Mouse (Mus musculus): ENCODE measurements at regions not wholly inside any gene's neighbourhood (a gene's known extent, or its start where the extent isn't known, plus 50 kb on each side); places are given as distances from the start of the nearest gene placed in this dataset.
A peak's percentile ranks its signal among the peaks of the same experiment; 100 is the strongest.

DNA sequence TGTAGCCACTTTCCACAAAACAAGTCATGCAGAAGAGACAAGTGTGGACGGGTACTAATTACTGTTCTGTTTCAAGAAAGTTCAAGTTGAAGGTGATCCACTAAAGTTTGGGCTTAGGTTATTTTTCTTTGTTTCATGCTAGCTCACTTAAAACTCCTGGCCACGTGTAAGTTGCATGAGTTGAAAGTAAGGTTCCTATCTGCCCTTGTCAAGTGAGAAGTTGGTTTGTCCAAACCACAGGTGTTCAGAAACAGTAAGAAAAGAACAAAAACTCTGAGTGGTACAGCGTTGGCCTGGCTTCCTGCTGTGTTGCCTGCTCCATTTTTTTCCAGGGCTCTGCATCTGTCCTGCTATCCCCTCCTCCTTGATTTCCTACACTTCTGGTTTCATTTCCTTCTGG is 168.5 kb downstream of the Bcl11a start:
- WGBS: 64% methylated on average over 3 of the region's 3 CpGs
- H3K4me3 ChIP-seq (ENCODE audit: low read depth, low read length): no peak overlapping the region

GRCm38 (mm10) chr11:24247285-24247684 is 169.4 kb downstream of the Bcl11a start:
- Histone ChIP-seq H3K27me3 (ENCODE audit: control insufficient read depth, insufficient read depth, low read length) (no peaks in the 10 kb centered on the region), H3K27ac (ENCODE audit: low read depth, low read length) (no peak overlapping the region), H3K36me3 (ENCODE audit: control insufficient read depth, insufficient read depth, low read length) (no peaks in the 10 kb centered on the region), H3K9me3 (ENCODE audit: control insufficient read depth, low read length) (no peaks in the 10 kb centered on the region), H3K9ac (ENCODE audit: low read length) (no peak overlapping the region), H3K4me2 (ENCODE audit: low read depth, low read length, severe bottlenecking) (no peak overlapping the region), H3K4me3 (ENCODE audit: low read depth, low read length) (no peak overlapping the region), H3K4me1 (replicated peaks; ENCODE audit: control insufficient read depth, insufficient read depth, low read length) (no peaks in the 10 kb centered on the region)
- 92% methylated on average over 4 of the region's 4 CpGs for WGBS
- DNase-seq (ENCODE audit: low spot score): no peak
- ATAC-seq (replicated peaks; ENCODE audit: low FRiP score): no peak

More for the DNA sequence above, 168.5 kb downstream of the Bcl11a start:
- H3K4me2 ChIP-seq (ENCODE audit: low read depth, low read length, severe bottlenecking): no peak overlapping the region
- no peaks in the 10 kb centered on the region for H3K4me1 ChIP-seq (replicated peaks; ENCODE audit: control insufficient read depth, insufficient read depth, low read length)
- H3K9me3 ChIP-seq (ENCODE audit: control insufficient read depth, low read length): no peaks in the 10 kb centered on the region
- no peak overlapping the region for H3K27ac ChIP-seq (ENCODE audit: low read depth, low read length)
- ATAC-seq (replicated peaks; ENCODE audit: low FRiP score) (no peak), DNase-seq (ENCODE audit: low spot score) (no peak)
- H3K36me3 ChIP-seq (ENCODE audit: control insufficient read depth, insufficient read depth, low read length): no peaks in the 10 kb centered on the region
- no peak overlapping the region for H3K9ac ChIP-seq (ENCODE audit: low read length)
- H3K27me3 ChIP-seq (ENCODE audit: control insufficient read depth, insufficient read depth, low read length): no peaks in the 10 kb centered on the region

DNA sequence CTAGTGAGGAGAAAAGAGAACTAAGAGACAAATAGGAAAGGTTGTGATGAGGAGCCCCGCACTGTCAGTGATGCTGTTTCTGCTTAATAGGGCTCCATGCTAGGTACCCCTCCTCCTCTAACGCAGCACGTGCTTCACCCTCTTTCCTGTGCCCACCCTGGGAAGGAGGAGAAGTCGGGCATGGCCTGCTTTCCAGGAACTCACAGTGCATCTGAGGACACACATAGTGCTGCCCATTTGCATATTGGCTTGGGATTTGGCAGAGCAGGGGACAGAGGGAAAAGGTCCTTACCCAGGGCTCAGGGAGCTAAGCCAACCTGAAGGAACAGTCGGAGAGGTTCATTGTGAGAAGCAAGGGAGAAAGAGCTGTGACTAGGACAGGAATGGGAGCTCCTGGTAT is 173.7 kb downstream of the Bcl11a start:
- Histone ChIP-seq H3K9ac (ENCODE audit: low read length) (no peak overlapping the region), H3K4me3 (ENCODE audit: low read depth, low read length) (no peak overlapping the region), H3K27ac (ENCODE audit: low read depth, low read length) (no peak overlapping the region), H3K4me2 (ENCODE audit: low read depth, low read length, severe bottlenecking) (no peak overlapping the region), H3K4me1 (replicated peaks; ENCODE audit: control insufficient read depth, insufficient read depth, low read length) (no peaks in the 10 kb centered on the region), H3K27me3 (ENCODE audit: control insufficient read depth, insufficient read depth, low read length) (no peaks in the 10 kb centered on the region), H3K9me3 (ENCODE audit: control insufficient read depth, low read length) (no peaks in the 10 kb centered on the region), H3K36me3 (ENCODE audit: control insufficient read depth, insufficient read depth, low read length) (no peaks in the 10 kb centered on the region)
- DNase-seq (ENCODE audit: low spot score) (no peak), ATAC-seq (replicated peaks; ENCODE audit: low FRiP score) (no peak)
- 55% methylated on average over 5 of the region's 5 CpGs for WGBS

- Histone ChIP-seq H3K4me2 (ENCODE audit: low read depth, low read length, severe bottlenecking) (no peak overlapping the region), H3K9me3 (ENCODE audit: control insufficient read depth, low read length) (no peaks in the 10 kb centered on the region), H3K9ac (ENCODE audit: low read length) (no peak overlapping the region), H3K4me3 (ENCODE audit: low read depth, low read length) (no peak overlapping the region), H3K27ac (ENCODE audit: low read depth, low read length) (no peak overlapping the region), H3K27me3 (ENCODE audit: control insufficient read depth, insufficient read depth, low read length) (no peaks in the 10 kb centered on the region), H3K36me3 (ENCODE audit: control insufficient read depth, insufficient read depth, low read length) (no peaks in the 10 kb centered on the region), H3K4me1 (replicated peaks; ENCODE audit: control insufficient read depth, insufficient read depth, low read length) (no peaks in the 10 kb centered on the region)
- DNase-seq (ENCODE audit: low spot score) (no peak), ATAC-seq (replicated peaks; ENCODE audit: low FRiP score) (no peak)
- 88% methylated on average over 22 of the region's 22 CpGs for WGBS
Observed at GRCm38 (mm10) chr11:24255201-24256060, 177.6 kb downstream of the Bcl11a start.

DNA sequence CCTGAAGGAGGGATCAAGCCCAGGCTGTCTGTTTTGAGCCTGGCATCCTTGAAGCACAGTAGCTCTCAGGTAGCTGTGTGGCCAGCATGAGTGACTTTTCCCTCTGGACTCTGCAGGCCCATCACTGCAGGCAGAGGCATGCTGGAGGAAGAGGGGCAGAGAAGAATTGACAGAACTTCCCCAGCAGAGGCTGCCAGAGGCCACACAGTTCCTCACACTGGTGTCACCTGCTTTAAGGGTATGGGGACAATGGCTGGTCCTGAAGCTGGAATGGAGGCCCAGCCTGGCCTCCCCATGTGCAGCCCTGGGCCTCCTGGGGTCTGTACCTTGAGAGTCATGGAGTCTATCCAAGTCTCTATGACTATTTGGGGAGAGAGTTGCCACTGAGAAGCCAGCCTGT is 179.9 kb downstream of the Bcl11a start:
- Histone ChIP-seq H3K27ac (ENCODE audit: low read depth, low read length) (no peak overlapping the region), H3K4me3 (ENCODE audit: low read depth, low read length) (no peak overlapping the region), H3K9me3 (ENCODE audit: control insufficient read depth, low read length) (no peaks in the 10 kb centered on the region), H3K27me3 (ENCODE audit: control insufficient read depth, insufficient read depth, low read length) (no peaks in the 10 kb centered on the region), H3K4me1 (replicated peaks; ENCODE audit: control insufficient read depth, insufficient read depth, low read length) (no peaks in the 10 kb centered on the region), H3K9ac (ENCODE audit: low read length) (no peak overlapping the region), H3K4me2 (ENCODE audit: low read depth, low read length, severe bottlenecking) (no peak overlapping the region), H3K36me3 (ENCODE audit: control insufficient read depth, insufficient read depth, low read length) (no peaks in the 10 kb centered on the region)
- no peak for ATAC-seq (replicated peaks; ENCODE audit: low FRiP score)
- no peak for DNase-seq (ENCODE audit: low spot score)

GRCm38 (mm10) chr11:24258340-24258739 is 180.5 kb downstream of the Bcl11a start:
- Histone ChIP-seq H3K4me2 (ENCODE audit: low read depth, low read length, severe bottlenecking) (no peak overlapping the region), H3K27ac (ENCODE audit: low read depth, low read length) (no peak overlapping the region), H3K4me1 (replicated peaks; ENCODE audit: control insufficient read depth, insufficient read depth, low read length) (no peaks in the 10 kb centered on the region), H3K27me3 (ENCODE audit: control insufficient read depth, insufficient read depth, low read length) (no peaks in the 10 kb centered on the region), H3K4me3 (ENCODE audit: low read depth, low read length) (no peak overlapping the region), H3K9ac (ENCODE audit: low read length) (no peak overlapping the region), H3K36me3 (ENCODE audit: control insufficient read depth, insufficient read depth, low read length) (no peaks in the 10 kb centered on the region), H3K9me3 (ENCODE audit: control insufficient read depth, low read length) (no peaks in the 10 kb centered on the region)
- ATAC-seq (replicated peaks; ENCODE audit: low FRiP score) (no peak), DNase-seq (ENCODE audit: low spot score) (no peak)
- whole genome bisulfite sequencing: 78% methylated on average over 6 of the region's 6 CpGs

GRCm38 (mm10) chr11:24259668-24260067 is 181.8 kb downstream of the Bcl11a start:
- no peak overlapping the region for H3K27ac ChIP-seq (ENCODE audit: low read depth, low read length)
- no peak overlapping the region for H3K4me2 ChIP-seq (ENCODE audit: low read depth, low read length, severe bottlenecking)
- no peaks in the 10 kb centered on the region for H3K36me3 ChIP-seq (ENCODE audit: control insufficient read depth, insufficient read depth, low read length)
- H3K4me3 ChIP-seq (ENCODE audit: low read depth, low read length): no peak overlapping the region
- DNase-seq (ENCODE audit: low spot score) (no peak), ATAC-seq (replicated peaks; ENCODE audit: low FRiP score) (no peak)
- WGBS: 88% methylated on average over 2 of the region's 2 CpGs
- no peak overlapping the region for H3K9ac ChIP-seq (ENCODE audit: low read length)
- H3K9me3 ChIP-seq (ENCODE audit: control insufficient read depth, low read length): no peaks in the 10 kb centered on the region
- H3K27me3 ChIP-seq (ENCODE audit: control insufficient read depth, insufficient read depth, low read length): no peaks in the 10 kb centered on the region
- H3K4me1 ChIP-seq (replicated peaks; ENCODE audit: control insufficient read depth, insufficient read depth, low read length): no peaks in the 10 kb centered on the region

DNA sequence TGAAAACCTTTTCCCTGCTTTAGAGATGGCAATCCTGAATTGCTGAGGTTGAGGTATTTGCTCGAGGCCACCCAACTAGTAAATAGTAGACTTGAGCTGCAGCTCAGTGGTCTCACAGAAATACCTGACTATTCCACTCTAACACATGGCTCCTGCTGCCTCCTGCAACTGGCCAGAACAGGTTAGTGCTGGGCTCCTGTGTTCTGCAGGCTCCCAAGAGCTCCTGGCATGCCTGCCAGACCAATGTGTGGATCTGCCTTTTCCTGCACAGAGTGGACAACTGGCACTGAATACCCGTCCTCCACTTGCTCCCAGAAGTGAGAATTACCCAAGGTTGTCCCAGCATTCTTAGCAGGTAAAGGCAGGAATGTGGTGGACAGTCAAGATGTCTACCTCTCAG is 191.2 kb downstream of the Bcl11a start:
- no peak overlapping the region for H3K27ac ChIP-seq (ENCODE audit: low read depth, low read length)
- WGBS: 76% methylated on average over 2 of the region's 2 CpGs
- H3K9ac ChIP-seq (ENCODE audit: low read length): no peak overlapping the region
- H3K9me3 ChIP-seq (ENCODE audit: control insufficient read depth, low read length): no peaks in the 10 kb centered on the region
- ATAC-seq (replicated peaks; ENCODE audit: low FRiP score): no peak
- no peaks in the 10 kb centered on the region for H3K27me3 ChIP-seq (ENCODE audit: control insufficient read depth, insufficient read depth, low read length)
- H3K4me2 ChIP-seq (ENCODE audit: low read depth, low read length, severe bottlenecking): no peak overlapping the region
- no peaks in the 10 kb centered on the region; the same call in none of the 2 replicates for H3K4me1 ChIP-seq (replicated peaks; ENCODE audit: control insufficient read depth, insufficient read depth, low read length)
- no peak overlapping the region for H3K4me3 ChIP-seq (ENCODE audit: low read depth, low read length)
- no peaks in the 10 kb centered on the region for H3K36me3 ChIP-seq (ENCODE audit: control insufficient read depth, insufficient read depth, low read length)
- no peak for DNase-seq (ENCODE audit: low spot score)

- H3K9ac ChIP-seq (ENCODE audit: low read length): no peak overlapping the region
Observed at GRCm38 (mm10) chr11:24281628-24282027, 203.8 kb downstream of the Bcl11a start.

More at GRCm38 (mm10) chr11:24281628-24282027, 203.8 kb downstream of the Bcl11a start:
- peak; percentile 38 for DNase-seq (ENCODE audit: low spot score)
- Histone ChIP-seq H3K4me2 (ENCODE audit: low read depth, low read length, severe bottlenecking) (no peak overlapping the region), H3K27ac (ENCODE audit: low read depth, low read length) (no peak overlapping the region), H3K4me3 (ENCODE audit: low read depth, low read length) (no peak overlapping the region), H3K27me3 (ENCODE audit: control insufficient read depth, insufficient read depth, low read length) (no peaks in the 10 kb centered on the region; the same call in 1 of the 2 replicates), H3K9me3 (ENCODE audit: control insufficient read depth, low read length) (no peaks in the 10 kb centered on the region), H3K4me1 (replicated peaks; ENCODE audit: control insufficient read depth, insufficient read depth, low read length) (peaks cover 10% of the 10 kb centered on the region), H3K36me3 (ENCODE audit: control insufficient read depth, insufficient read depth, low read length) (no peaks in the 10 kb centered on the region)
- WGBS: 84% methylated on average over 5 of the region's 5 CpGs
- no peak for ATAC-seq (replicated peaks; ENCODE audit: low FRiP score)

Measured in forebrain, embryonic 11.5 days (tissue).